Mouse (Mus musculus) right cerebral cortex, postnatal 25 days (tissue): ENCODE results near the gene Itga2.
A peak's percentile ranks its signal among the peaks of the same experiment; 100 is the strongest.

Experiments
- DNase-seq: peaks from one replicate; pipeline ENCODE4 v3.0.0; 2022

Itga2 gene

GRCm38 (mm10) chr13:114931775-114932294 lies at the start of gene Itga2:
TSS of gene Itga2 (minus strand) at chr13:114932100.
- DNase-seq, result peak; percentile 28

GRCm38 (mm10) chr13:114980831-114981419 lies 49.0 kb upstream of the Itga2 start:
- DNase-seq, result no peak

GRCm38 (mm10) chr13:114974484-114975042 lies 42.7 kb upstream of the Itga2 start:
- no peak for DNase-seq

GRCm38 (mm10) chr13:114971905-114972304 lies 40.0 kb upstream of the Itga2 start:
- DNase-seq, result no peak

- peak; percentile 84 for DNase-seq
Measured at GRCm38 (mm10) chr13:114964233-114964632, 32.3 kb upstream of the Itga2 start.

- DNase-seq, result no peak
Measured at GRCm38 (mm10) chr13:114954516-114954915, 22.6 kb upstream of the Itga2 start.

- no peak for DNase-seq
Measured at GRCm38 (mm10) chr13:114933541-114933940, 1.6 kb upstream of the Itga2 start.

- peak; percentile 6 for DNase-seq
Measured at GRCm38 (mm10) chr13:114930996-114931649, 777 bp downstream of the Itga2 start.

GRCm38 (mm10) chr13:114924785-114925184 lies 7.1 kb downstream of the Itga2 start:
- DNase-seq, result no peak

- DNase-seq, result no peak
Measured at GRCm38 (mm10) chr13:114923331-114923730, 8.6 kb downstream of the Itga2 start.

- DNase-seq, result no peak
Measured at GRCm38 (mm10) chr13:114915767-114916166, 16.1 kb downstream of the Itga2 start.

GRCm38 (mm10) chr13:114914963-114915362 lies 16.9 kb downstream of the Itga2 start:
- no peak for DNase-seq

- no peak for DNase-seq
Measured at GRCm38 (mm10) chr13:114914559-114914958, 17.3 kb downstream of the Itga2 start.

GRCm38 (mm10) chr13:114910629-114911028 lies 21.3 kb downstream of the Itga2 start:
- no peak for DNase-seq

GRCm38 (mm10) chr13:114909514-114909913 lies 22.4 kb downstream of the Itga2 start:
- DNase-seq, result no peak

- no peak for DNase-seq
Measured at GRCm38 (mm10) chr13:114907876-114908275, 24.0 kb downstream of the Itga2 start.

GRCm38 (mm10) chr13:114896751-114897386 lies 35.0 kb downstream of the Itga2 start:
- DNase-seq, result no peak

GRCm38 (mm10) chr13:114895896-114896295 lies 36.0 kb downstream of the Itga2 start:
- no peak for DNase-seq

GRCm38 (mm10) chr13:114894718-114895117 lies 37.2 kb downstream of the Itga2 start:
- DNase-seq, result no peak

- DNase-seq, result no peak
Measured at GRCm38 (mm10) chr13:114891655-114892054, 40.2 kb downstream of the Itga2 start.

- no peak for DNase-seq
Measured at GRCm38 (mm10) chr13:114887695-114888094, 44.2 kb downstream of the Itga2 start.

- no peak for DNase-seq
Measured at GRCm38 (mm10) chr13:114887293-114887692, 44.6 kb downstream of the Itga2 start.

- DNase-seq, result no peak
Measured at GRCm38 (mm10) chr13:114885171-114885570, 46.7 kb downstream of the Itga2 start.

GRCm38 (mm10) chr13:114878667-114879066 lies 53.2 kb downstream of the Itga2 start:
- no peak for DNase-seq
